Mouse (Mus musculus) liver, embryonic 14.5 days (tissue): ENCODE measurements around the gene Gm21411.
"Not testable (repeated sequence)": the region's sequence is repeated elsewhere in the genome, so short reads cannot be mapped to it uniquely, and the experiment has no call there.

ENCODE experiments used
- CTCF ChIP-seq: IDR thresholded peaks from 2 replicates; pipeline ENCODE4 v1.5.1; 2016; ENCODE audit warnings: antibody characterized with exemption, low read depth, control low read depth
- EP300 ChIP-seq: IDR thresholded peaks from 2 replicates; pipeline ENCODE4 v1.6.1; 2016; ENCODE audit warnings: antibody characterized with exemption, low read depth

GRCm38 (mm10) chr4:146904782-146905181, 4.6 kb downstream of the Gm21411 start:
- TF ChIP-seq CTCF, EP300: not testable (repeated sequence)
